Mouse (Mus musculus): Measurements from ENCODE around the gene Cog4.

The Cog4 gene

GRCm38 (mm10) chr8:110846405-110847170 lies at the start of gene Cog4, which contains the start of gene Sf3b3:
TSS of gene Cog4 (plus strand) at chr8:110846600.
TSS of gene Sf3b3 (minus strand) at chr8:110846787.
- in situ Hi-C loops (cut with MseI, MboI), result no loop called here

GRCm38 (mm10) chr8:110797086-110797485 lies 49.3 kb upstream of the Cog4 start:
- in situ Hi-C loops (cut with MseI, MboI), result no loop called here

- in situ Hi-C loops (cut with MseI, MboI), result no loop called here
Observed at GRCm38 (mm10) chr8:110802988-110803387, 43.4 kb upstream of the Cog4 start.

- in situ Hi-C loops (cut with MseI, MboI), result no loop called here
Observed at GRCm38 (mm10) chr8:110803856-110804255, 42.5 kb upstream of the Cog4 start.

- in situ Hi-C loops (cut with MseI, MboI), result loop anchor here in 1 of 2 experiments (5.0 kb wide), 1 partner anchor 53 kb away; no protein-coding TSS in a partner anchor
Observed at GRCm38 (mm10) chr8:110804825-110805514, 41.4 kb upstream of the Cog4 start.

GRCm38 (mm10) chr8:110805669-110806068 lies 40.7 kb upstream of the Cog4 start, which contains the start of gene Il34:
TSS of gene Il34 (minus strand) at chr8:110805924.
- in situ Hi-C loops (cut with MseI, MboI), result loop anchor here in 1 of 2 experiments (5.0 kb wide), 1 partner anchor 53 kb away; no protein-coding TSS in a partner anchor

GRCm38 (mm10) chr8:110806146-110806545 lies 40.3 kb upstream of the Cog4 start:
- in situ Hi-C loops (cut with MseI, MboI), result loop anchor here in 1 of 2 experiments (5.0 kb wide), 1 partner anchor 54 kb away; no protein-coding TSS in a partner anchor

- in situ Hi-C loops (cut with MseI, MboI), result loop anchor here in 1 of 2 experiments (5.0 kb wide), 1 partner anchor 56 kb away; no protein-coding TSS in a partner anchor
Observed at GRCm38 (mm10) chr8:110808495-110809472, 37.6 kb upstream of the Cog4 start.

GRCm38 (mm10) chr8:110809831-110810230 lies 36.6 kb upstream of the Cog4 start:
- in situ Hi-C loops (cut with MseI, MboI), result loop anchor here in 1 of 2 experiments (5.0 kb wide), 1 partner anchor 58 kb away; no protein-coding TSS in a partner anchor

GRCm38 (mm10) chr8:110810481-110811065 lies 35.8 kb upstream of the Cog4 start:
- in situ Hi-C loops (cut with MseI, MboI), result no loop called here

- in situ Hi-C loops (cut with MseI, MboI), result no loop called here
Observed at GRCm38 (mm10) chr8:110811116-110811515, 35.3 kb upstream of the Cog4 start.

GRCm38 (mm10) chr8:110811793-110812192 lies 34.6 kb upstream of the Cog4 start:
- in situ Hi-C loops (cut with MseI, MboI), result no loop called here

- in situ Hi-C loops (cut with MseI, MboI), result no loop called here
Observed at GRCm38 (mm10) chr8:110812349-110813080, 33.9 kb upstream of the Cog4 start.

- in situ Hi-C loops (cut with MseI, MboI), result no loop called here
Observed at GRCm38 (mm10) chr8:110813081-110813812, 33.2 kb upstream of the Cog4 start.

- in situ Hi-C loops (cut with MseI, MboI), result no loop called here
Observed at GRCm38 (mm10) chr8:110815308-110815707, 31.1 kb upstream of the Cog4 start.

- in situ Hi-C loops (cut with MseI, MboI), result no loop called here
Observed at GRCm38 (mm10) chr8:110816990-110817389, 29.4 kb upstream of the Cog4 start.

- in situ Hi-C loops (cut with MseI, MboI), result no loop called here
Observed at GRCm38 (mm10) chr8:110818593-110818992, 27.8 kb upstream of the Cog4 start.

- in situ Hi-C loops (cut with MseI, MboI), result no loop called here
Observed at GRCm38 (mm10) chr8:110820257-110820656, 26.1 kb upstream of the Cog4 start.

GRCm38 (mm10) chr8:110821960-110822359 lies 24.4 kb upstream of the Cog4 start:
- in situ Hi-C loops (cut with MseI, MboI), result no loop called here
